Mouse (Mus musculus): ENCODE data around the gene Notch2.
"Not testable (repeated sequence)": the region's sequence is repeated elsewhere in the genome, so short reads cannot be mapped to it uniquely, and the experiment has no call there.

The Notch2 gene

DNA sequence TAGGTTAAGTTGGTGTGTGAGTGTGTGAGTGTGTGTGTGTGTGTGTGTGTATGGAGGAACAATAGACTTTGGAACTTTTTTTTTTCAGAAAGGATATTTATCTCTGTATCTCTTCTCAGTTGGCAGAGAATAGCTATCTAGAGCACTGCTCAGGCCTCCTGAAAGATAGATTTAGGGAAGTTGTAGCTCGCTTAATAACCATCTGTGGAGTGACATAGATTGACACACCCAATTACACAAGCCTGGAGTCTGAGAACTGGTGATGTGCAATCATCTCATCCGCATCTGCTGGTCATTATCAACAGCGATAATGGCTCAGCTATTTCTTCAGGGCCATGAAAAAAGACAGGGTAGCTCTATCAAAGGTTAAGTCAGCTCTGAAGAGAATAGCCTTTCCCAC, 18.9 kb downstream of the Notch2 start:
- no peak for DNase-seq

DNA sequence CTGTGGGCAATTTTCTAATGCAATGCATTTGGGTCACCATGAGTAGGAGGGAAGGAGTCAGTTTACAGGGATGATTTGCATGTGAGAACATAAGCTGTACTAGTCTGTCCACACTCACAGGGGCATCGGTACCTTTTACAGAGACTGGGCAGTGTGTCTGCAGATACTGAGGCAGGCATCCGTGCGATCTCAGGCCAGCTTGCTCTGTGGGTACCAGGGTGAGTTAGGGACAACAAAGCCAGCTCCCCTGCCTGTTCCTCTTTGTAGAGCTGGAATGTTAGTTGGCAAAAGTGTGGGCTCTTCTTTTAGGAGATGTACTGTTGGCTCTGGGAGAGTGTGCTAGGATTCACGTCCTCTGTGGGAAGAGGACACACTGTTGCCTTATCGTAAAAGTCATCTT, 19.6 kb downstream of the Notch2 start:
- DNase-seq: no peak

DNA sequence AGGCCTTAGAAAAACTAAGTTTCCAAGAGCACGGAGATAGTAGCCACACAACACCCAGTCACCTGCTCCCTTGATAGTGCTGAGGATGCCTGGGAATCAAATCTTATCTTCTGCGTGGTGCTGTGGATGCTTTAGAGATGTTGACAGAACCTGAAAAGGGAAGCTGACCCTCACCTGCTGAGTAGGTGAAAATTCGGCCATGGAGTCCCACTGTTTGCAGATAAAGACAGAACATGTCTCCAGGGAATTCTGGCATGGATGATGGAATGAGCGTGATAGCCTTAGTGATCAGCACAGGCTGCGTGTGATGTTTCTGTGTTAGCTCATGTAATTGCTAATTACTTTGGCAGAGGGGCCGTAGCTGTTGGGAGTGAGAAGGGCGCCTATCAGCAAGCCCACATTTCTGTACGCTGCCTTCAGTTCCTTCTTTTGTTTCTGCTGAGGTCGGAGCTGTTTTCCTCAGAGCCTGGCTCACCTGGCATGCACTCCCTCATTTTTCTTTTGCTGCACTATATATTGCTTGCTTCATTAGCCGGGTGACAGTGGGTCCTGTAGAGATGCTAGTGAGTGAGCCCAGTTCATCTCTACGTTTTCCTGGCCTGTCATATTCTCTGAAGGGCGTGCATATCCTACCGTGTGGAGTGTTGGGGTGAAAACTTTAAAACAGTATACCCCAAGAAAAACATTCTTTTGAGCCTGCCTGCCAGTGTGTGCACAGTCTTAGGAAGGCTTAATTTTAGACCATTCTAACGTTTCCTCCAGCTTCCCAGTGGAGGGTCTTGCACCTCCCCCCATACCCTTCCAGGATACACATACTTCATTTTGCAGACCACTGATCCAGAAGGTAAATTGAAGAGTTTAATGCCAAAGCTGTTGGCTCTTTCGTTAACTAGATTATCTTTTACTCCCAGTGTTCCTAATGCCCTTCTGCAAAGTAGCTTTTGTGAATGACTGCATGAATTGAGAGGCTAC, 21.6 kb downstream of the Notch2 start:
- no peak for DNase-seq

DNA sequence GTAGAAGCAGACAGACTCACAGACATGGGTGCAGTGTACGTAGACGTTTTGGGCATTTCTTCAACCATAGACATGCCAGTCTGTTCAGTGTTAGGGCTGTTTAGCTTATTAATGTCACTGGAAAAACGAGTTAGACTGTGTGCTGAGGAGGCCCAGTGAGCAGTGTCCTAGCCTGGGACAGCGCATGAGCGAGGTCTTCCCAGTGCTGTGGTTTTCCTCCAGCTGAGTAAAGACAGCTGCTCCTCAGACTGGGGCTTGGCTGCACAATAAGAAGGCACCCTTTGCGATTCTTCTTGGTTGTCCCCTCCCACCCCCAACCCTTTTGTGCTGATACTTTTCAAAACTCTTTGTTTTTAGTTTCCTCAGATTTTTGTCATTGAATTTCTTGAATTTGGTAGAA, 22.8 kb downstream of the Notch2 start:
- DNase-seq: peak; percentile 72

DNA sequence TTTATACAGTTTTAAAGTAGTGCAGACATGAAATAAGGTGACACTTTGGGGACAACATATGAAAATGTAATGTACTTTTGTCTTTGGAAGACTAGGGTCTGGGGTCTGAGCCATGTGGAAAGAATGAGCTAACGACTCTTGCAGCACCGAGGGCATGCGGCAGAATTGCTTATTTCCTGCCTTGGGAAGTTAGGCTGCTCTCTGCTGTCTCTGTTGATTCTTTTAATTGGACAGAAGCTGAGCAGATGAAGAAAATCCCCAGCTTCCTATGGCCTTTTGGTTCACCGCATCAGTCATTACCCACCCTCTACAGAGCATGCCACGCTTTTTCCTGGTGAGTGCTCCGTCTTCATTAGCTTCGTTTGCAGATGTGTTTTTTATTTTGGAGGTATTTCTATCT, 23.8 kb downstream of the Notch2 start:
- peak; percentile 26 for DNase-seq

DNA sequence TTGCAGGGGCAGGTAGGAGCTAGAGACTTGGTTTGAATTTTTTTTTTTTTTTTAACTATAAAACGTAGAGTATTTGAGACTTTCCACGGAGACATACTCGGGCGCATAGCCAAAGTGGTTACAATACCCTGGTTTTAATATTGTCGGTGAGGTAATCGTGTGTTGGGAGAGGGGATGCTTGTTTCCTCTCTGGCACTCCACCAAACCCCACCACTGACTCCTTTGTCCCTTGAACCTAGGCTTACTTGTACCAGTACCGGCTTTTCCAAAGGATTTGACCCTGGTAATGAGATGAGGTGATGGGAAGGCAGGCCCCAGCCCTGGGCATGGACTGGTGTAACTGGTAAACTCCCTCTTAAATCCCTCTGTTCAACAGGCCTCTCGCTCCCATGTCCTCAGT, 25.3 kb downstream of the Notch2 start:
- DNase-seq: no peak

DNA sequence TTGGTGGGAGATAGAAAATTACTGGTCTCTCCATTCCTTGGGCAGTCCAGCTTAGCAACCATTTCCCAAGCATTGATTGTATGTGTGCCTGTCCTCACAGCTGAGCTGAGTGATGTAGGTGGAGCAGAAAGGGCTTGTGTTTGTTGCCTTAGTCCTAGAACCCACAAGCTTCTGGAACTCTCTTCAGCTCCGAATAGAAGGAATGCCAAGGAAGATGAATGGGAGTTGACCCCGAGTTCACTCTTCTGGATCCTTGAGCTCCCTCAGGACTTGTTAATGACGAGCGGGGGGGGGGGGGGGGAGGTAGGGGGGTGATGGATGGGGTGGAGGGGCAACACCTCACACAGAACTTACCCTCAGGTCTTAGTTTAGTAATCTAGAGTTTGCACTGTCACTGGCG, 25.9 kb downstream of the Notch2 start:
- DNase-seq: no peak

DNA sequence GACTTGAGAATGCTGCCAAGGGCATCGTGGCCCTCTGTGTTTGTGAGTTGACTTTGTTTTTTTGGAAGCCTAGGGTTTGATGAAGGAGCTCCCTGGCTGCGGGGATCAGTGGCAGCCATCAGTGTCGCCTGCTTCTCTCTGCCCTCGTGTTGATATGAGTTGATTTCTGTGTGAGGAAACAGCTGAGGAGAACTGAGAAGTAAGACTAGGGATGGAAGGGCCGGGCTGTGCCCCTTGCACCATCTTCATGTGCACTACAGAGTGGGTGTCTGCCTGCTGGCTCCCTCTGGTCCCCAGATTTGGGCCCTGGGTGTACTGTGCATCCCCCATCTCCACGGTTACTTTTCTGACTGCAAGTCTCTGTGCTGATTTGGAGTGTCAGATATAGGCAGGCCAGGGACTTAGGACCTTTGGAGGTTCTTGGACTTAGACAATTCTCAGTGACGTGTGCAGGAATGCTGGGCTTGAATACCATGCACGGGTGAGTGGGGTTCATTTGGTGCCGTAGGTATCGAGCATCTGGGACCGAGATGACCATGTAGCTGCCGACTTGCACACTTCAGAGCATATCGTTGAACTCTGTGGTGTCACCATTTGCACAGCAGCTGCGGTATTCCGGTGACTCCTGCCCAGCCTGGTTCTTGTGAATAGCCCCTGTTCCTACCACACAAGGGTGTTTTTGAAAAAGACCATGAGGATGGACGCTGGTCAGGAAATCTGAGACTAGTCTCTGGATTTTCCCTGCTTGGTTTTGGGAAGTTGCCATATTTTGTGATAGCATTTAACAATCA, 26.5 kb downstream of the Notch2 start:
- no peak for DNase-seq

DNA sequence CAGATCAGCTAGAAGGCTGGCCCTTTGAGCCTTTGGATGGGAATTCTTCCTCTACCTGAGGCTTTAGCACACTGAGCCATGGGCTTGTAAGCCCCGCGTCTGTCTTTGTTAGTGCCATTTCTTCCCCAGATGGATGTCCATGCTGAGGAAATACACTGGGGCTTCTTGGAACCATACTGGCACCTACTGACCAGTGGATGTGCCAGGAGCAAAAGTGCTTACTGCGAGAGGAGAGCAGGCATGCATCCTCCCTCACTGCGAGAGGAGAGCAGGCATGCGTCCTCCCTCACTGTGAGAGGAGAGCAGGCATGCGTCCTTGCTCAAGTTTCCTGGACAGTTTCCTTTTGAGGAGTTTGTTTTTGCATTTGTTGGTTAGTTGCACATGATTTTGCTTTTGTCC, 27.5 kb downstream of the Notch2 start:
- DNase-seq: peak; percentile 34

DNA sequence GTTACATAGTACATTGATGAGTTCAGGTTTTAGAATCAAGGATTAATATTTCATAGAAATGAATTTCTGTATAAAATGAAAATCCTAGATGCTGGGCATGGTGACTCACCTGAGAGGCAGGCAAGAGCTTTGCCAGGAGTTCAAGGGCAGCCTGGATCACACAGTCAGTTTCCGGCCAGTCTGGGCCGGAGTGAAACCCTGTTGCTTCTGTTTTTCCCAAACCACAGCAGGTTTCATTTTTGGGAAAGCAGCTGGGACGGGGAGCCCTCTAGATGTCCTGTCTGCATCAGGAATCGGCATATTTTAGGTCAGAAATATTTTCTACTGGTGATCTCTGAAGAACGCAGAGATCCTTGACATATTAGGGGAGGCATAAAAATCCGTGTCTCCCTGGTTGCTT, 29.0 kb downstream of the Notch2 start:
- DNase-seq: peak; percentile 41

DNA sequence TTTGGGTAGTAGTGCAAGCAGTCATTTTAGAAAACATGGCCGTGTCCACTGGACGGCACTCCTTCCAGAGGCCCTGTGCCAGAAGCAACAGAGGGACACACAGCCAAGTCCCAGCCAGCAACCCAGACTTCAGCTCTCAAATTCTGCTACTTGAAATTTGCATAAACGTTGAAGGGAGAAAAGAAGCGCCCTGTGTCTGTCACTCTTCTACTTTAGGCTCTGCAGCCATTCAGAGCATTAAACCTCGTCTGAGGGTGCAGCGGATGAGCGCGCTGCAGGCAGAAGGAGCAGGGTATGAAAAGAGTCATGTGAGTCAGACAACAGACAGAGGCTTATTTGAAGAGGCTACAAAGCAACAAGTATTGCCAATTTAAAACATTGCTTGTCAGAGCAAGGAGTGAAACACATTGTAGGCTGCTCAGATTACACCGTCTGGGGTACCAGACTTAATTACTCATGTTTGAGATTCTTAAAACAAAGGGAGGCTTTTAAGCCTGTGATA, 29.7 kb downstream of the Notch2 start:
- DNase-seq: peak; percentile 73

DNA sequence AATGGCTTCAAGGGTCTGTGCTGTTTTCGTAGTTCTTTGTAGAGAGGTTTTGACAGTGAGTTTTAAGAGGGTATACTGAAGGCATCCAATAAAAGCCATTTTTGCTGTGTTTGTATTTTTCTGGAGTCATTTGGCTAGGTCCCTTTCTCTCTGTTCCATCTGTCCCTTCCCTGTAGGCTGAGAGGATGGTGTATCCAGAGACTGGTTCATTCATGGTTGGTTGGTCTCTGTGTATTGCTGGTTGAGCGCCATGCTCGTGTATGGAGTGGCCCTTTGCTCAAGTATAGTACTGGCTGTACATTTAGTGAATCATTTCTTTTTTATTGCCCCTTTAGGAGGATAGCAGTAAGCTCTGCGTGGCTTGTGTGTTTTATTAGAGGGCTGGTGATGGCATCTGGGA, 30.3 kb downstream of the Notch2 start:
- no peak for DNase-seq

DNA sequence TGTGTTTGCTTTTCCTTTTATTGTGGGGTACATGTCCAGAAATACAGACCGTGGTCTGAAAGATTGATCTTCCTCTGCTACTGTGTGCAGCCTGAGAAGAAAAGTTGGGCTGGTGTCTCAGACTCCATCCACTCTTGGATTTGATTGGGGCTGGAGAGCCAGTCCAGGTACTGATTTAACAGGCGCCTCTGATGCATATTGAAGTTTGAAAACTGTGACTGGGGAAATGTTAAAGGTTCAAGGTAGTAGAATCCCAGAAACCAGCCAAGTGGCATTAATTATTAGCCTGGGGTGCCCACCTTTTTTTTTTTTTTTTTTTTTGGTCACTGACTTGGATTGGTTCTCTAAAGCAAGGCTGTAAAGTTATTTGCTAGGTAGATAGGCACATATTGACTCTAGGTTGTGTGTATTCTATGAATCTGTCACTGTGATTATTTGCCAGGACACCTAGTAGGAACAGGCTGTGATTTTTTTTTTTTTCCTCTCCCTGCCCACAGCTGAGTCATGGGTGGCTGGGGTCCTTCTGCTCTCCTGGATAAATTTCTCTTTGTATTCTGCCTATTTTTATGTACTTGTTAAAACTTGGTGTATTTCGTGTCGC, 31.5 kb downstream of the Notch2 start:
- DNase-seq: peak; percentile 37

DNA sequence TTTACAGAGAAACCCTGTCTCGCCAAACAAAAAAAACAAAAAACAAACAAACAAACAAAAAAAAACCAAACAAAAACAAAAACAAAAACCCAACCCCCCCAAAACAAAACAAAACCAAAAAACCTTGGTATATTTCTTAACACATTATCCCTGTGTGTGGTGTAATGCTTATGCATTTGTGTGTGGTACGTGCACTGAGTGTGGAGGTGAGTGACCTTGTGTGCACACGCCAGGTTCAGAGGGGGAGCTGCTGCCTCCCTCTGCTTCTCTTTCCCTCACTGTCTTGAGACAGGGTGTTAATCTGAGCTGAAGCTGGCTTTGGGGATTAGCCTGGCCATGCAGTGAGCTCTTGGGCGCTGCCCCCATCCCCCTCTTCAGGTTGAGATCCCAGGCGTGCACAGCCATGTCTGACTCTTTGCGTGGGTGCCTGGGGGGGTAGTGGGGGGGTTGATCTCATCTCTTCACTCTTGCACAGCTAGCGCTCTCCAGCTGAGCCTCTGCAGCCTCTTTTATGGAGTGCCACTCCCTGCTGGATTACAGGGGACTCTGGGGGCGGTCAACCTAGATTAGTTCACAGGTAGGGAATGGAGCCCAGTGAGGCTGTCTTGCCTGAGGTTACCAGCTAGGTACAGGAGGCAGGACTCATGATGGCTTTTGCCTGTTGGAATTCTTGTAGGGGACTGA, 32.3 kb downstream of the Notch2 start:
- peak; percentile 34 for DNase-seq

DNA sequence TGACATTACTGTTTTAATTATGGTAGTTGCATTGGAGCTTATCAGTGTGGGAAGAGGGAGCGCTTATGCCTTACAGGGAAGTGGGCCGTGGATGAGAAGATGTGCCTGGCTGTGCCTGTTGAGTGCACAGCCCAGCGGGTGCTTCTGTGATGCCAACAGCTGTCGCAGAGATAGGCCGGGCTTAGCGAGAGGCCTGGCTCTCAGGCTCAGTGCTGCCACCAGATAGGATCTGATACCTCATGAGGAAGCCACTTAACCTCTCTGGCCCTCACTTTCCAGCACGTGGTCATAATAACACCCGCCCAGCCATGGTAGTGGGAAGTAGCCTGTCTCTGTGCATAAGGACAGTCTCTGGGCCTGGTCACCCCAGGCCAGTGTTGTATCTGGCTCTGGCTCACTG, 33.0 kb downstream of the Notch2 start:
- DNase-seq: peak; percentile 37

DNA sequence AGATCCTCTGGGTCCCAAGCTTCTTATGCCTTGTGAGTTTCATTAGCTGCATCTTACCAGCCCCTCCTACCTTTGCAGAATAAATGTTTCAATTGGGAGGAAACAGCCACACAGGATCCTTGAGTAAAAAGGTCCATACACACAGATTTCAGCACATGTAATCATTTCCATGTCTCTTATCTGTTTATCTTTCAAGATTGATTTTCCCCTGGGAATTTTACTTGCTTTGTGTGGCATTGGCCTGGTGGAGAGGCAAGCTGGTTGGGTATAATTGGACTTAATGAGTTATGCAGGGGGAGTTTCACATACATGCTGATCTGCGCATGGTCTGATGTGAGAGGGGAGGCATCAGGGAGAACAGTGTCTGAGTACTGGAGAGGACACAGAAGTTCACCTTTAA, 36.3 kb downstream of the Notch2 start:
- DNase-seq: no peak

DNA sequence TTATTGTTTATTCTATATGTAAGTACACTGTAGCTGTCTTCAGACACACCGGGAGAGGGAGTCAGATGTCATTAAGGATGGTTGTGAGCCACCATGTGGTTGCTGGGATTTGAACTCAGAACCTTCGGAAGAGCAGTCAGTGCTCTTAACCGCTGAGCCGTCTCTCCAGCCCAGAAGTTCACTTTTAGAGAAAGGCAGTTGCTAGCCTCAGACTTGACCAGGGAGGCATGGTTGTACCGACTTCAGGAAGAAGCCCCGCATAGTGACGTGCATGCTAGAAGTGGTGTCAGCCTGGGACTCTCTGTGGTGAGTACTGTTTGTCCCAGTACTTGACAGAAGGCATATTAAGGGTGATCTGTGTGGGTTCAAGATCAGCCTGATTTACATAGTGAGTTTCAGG, 36.8 kb downstream of the Notch2 start:
- not testable (repeated sequence) for DNase-seq

DNA sequence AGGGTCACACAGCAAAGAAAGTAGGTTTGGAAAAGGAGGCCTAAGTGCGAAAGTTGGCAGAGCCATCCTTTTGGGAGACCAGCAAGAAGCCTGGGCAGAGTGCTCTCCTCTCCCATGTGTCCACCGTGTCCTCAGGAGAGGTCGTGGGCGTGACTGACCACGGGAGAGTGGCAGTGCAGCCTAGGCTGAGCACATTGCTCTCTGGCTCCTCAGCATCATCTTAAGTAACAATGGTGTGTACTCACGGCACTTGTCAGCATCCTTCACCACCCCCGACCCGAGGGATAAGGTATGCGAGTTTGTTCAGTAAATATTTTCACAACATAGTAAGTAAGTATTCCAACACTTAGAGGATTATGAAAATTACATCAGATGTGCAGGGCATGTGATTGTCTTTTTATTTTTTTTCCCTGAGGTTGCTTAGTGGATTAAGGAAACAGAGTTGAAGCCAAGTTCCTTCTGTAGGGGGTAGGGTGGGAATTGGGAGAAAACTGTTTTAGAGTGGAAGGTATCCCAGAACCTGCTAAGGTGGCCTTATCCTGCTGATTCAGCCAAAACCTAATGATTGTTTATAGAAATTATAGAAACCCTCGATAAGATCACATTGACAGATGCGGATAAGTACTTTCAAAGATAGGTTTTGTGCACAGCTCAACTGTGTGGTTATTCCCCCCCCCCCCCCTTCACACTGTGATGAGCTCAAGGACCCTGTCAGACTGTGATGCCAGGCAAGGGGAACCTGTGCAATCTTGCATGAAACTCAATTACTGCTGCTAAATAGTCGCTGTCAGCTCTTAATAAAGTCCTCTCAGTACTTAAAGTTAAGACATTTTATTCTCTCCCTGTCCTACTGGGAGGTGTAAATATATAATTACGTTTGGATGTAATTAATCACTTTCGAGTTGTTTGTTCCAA, 37.4 kb downstream of the Notch2 start:
- DNase-seq: no peak

DNA sequence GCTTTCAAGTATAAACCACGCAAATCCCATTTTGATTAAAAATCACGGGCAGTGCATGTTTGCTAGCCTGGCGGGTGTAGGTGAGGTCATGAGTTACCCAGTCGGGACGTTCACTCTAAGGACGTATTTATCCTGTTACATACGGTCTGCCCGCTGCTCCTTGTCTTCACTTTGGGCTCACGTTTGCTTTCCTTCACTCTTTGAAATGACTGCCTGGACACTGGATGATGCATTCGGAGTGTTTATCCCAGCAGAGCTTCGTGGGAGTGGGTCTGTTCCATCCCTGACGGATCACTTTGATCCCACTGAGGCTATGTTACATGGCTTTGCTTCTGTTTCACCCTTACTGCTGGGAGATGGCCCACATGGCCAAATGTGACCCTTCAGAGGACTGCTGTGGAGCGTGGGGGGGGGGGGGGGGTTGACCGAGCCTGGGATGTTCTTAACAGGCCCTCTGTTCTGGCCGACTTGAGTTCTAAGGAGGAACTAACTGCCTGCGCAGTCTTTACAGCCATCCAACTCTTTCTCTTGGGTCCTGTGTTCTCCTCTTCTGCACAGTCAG, 38.2 kb downstream of the Notch2 start:
- no peak for DNase-seq

DNA sequence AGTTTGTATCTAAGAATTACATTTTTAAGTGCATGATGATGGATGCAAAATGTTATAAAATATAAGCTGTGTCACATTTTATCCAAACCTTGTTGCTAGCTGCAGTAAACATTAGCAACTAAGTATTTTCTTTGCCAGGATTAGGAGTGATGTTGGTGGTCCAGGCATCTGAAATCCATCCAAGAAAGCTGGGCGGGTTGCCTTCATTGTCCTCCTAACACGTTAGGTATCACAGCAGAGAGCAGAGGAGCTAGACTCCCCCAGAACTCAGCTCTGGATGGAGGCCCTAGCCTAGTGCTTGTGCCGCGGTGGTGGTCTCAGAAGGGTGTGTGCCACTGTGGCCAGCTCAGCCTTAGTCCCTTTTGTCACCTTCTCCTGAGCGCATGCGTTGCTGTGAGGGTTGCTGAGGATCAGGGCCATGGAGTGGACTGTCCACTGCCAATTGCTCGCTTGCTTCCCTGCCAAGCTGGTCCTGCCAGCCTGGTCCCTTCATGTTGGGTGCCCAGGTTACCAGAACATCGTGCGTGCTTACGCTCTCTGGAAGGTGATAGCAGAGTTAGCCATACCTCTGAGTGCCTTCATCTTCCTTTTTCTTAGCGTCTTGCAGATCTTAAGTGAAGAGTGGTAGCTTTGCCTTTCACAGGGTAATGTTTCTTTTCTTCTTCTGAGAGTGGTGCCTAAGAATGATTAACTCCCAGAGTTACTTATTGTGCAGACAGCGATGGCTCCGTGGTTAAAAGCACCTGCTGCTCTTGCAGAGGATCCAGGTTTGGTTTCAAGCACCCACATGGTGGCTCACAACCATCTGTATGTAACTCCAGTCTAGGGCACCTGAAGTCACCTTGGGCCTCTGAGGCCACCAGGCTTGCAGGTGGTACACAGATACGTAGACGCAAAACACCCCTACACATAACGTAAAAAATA, 39.4 kb downstream of the Notch2 start:
- no peak for DNase-seq
